Mouse (Mus musculus) embryonic fibroblast, embryonic 13.5 days (primary cell): Measurements from ENCODE around the gene Vmn1r104.
"Not testable (repeated sequence)": the region's sequence is repeated elsewhere in the genome, so short reads cannot be mapped to it uniquely, and the experiment has no call there.

Experiments
- CTCF ChIP-seq: IDR thresholded peaks from 2 replicates; pipeline ENCODE4 v1.5.1; 2011; ENCODE audit warnings: mild to moderate bottlenecking, control low read depth, low read length, moderate library complexity, borderline replicate concordance; ENCODE audit not compliant: insufficient read depth
- POLR2A ChIP-seq: IDR thresholded peaks from 2 replicates; pipeline ENCODE4 v1.6.1; 2011; ENCODE audit warnings: low read depth, mild to moderate bottlenecking, control low read depth, low read length, moderate library complexity

GRCm38 (mm10) chr7:20576141-20576540, 42.5 kb downstream of the Vmn1r104 start, which contains the start of gene Gm4141:
- TF ChIP-seq POLR2A, CTCF: not testable (repeated sequence)
